Mouse (Mus musculus) erythroid progenitor cell, adult 5-6 weeks (primary cell): ENCODE results near the gene Churc1. TPM values are rescaled to one million over a fixed set of nuclear protein-coding genes. Genes with fewer than 3 reads are reported as not detected.

ENCODE experiments used
- ATAC-seq: replicated peaks from 2 replicates; pipeline ENCODE4 v1.8.0; 2016; ENCODE audit warnings: moderate number of reproducible peaks, mild to moderate bottlenecking, moderate TSS enrichment, inconsistent platforms; ENCODE audit not compliant: poor library complexity, low FRiP score, severe bottlenecking
- total RNA-seq, 2 experiments: library from RNA; stranded (forward) in 1 of 2; stranded (reverse) in 1 of 2; fragments of 150-400 nt in 1 of 2; fragments of 186-747, 209-891 nt in 1 of 2; gene quantifications; 2 replicates each; pipeline versions ENCODE4 v1.2.3 to v1.2.4; 2015 to 2017; ENCODE audit warnings: low replicate concordance in 2 of 2

The Churc1 gene
- total RNA-seq, 2 experiments from 2014 or later: 24.4 to 28.5 TPM

DNA sequence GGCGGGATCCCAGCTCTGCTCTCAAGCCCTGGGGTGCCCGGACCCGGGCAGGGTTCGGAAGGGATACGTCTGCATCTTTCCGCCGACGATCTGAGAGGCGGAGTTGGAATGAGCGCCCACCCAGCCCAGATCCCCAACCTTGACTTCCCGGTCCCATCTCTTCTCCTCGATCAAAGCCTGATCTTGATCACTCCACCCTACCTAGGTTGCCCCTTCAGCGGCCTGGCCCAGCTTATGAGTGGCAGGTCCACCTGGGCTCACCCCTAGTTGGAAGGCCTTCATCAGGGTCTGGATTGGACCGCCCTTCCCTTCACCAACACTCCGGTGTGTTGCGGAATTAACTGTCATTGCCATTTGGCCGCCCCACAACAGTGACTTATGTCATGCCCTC, 57.3 kb downstream of the Churc1 start, which contains the start of gene Rab15:
Gene Rab15 (minus strand): TSS at position 258 of the 391 bp plus-strand sequence.
- ATAC-seq: no peak

- no peak for ATAC-seq
Measured at GRCm38 (mm10) chr12:76825283-76825682, 59.9 kb downstream of the Churc1 start.

DNA sequence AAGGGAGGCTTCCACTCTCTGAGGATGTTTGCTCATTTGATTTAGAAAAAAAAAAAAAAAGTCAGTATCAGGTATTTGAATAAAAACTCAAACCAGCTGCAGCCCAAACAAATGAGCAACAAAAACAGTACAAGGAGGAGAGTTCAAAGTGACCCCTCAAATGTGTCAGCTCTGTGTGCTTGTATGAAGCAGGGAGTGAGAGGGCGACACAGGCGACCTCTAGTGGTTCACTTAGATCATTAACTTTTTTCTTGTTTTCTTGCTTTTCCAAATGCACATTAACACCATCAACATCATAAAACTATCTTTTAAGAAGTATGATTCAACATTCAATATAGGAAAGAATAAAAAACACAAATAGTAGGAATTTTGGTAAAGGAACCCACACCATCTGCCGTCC, 67.4 kb downstream of the Churc1 start:
- ATAC-seq: no peak

Other genes starting within 250 kb of the Churc1 start
- 1.8 and 4.6 TPM in 2 replicates for gene Plekhg3, start 234.6 kb upstream of the Churc1 start, total RNA-seq (2015; ENCODE audit: low replicate concordance)
- 2.4 and 3.4 TPM in 2 replicates for gene Plekhg3, start 234.6 kb upstream of the Churc1 start, total RNA-seq (2017; ENCODE audit: low replicate concordance)
- 651 and 669 TPM in 2 replicates for gene Sptb, start 55.0 kb upstream of the Churc1 start, total RNA-seq (2015; ENCODE audit: low replicate concordance)
- gene Sptb, start 55.0 kb upstream of the Churc1 start, total RNA-seq (2017; ENCODE audit: low replicate concordance): 1,485 and 1,588 TPM in 2 replicates
- 51.9 and 77.1 TPM in 2 replicates for gene Fntb, start 51 bp downstream of the Churc1 start, total RNA-seq (2015; ENCODE audit: low replicate concordance)
- 21.3 and 47.2 TPM in 2 replicates for gene Fntb, start 51 bp downstream of the Churc1 start, total RNA-seq (2017; ENCODE audit: low replicate concordance)
- 1.3 TPM in 1 of 2 replicates, not detected in the other for gene Gpx2, start 30.0 kb downstream of the Churc1 start, total RNA-seq (2015; ENCODE audit: low replicate concordance)
- not detected in 2 replicates for gene Gpx2, start 30.0 kb downstream of the Churc1 start, total RNA-seq (2017; ENCODE audit: low replicate concordance)
- 0.36 TPM in 1 of 2 replicates, not detected in the other for gene Rab15, start 57.4 kb downstream of the Churc1 start, total RNA-seq (2015; ENCODE audit: low replicate concordance)
- not detected in 2 replicates for gene Rab15, start 57.4 kb downstream of the Churc1 start, total RNA-seq (2017; ENCODE audit: low replicate concordance)
- gene Max, start 196.7 kb downstream of the Churc1 start, total RNA-seq (2015; ENCODE audit: low replicate concordance): 38.6 and 85.1 TPM in 2 replicates
- gene Max, start 196.7 kb downstream of the Churc1 start, total RNA-seq (2017; ENCODE audit: low replicate concordance): 49.4 and 69.4 TPM in 2 replicates